Mouse (Mus musculus) myocyte (in vitro differentiated cells): Measurements from ENCODE around the gene Olfr920. TPM values are rescaled to one million over a fixed set of nuclear protein-coding genes. Genes with fewer than 3 reads are reported as not detected.

Experiments used
- H3K27me3 ChIP-seq: one replicate; pipeline ENCODE4 v1.6.1; 2011; ENCODE audit not compliant: control insufficient read depth, insufficient read depth, insufficient read length
- H3K36me3 ChIP-seq: one replicate; pipeline ENCODE4 v1.6.1; 2011; ENCODE audit not compliant: control insufficient read depth, insufficient read depth
- H3K4me2 ChIP-seq: one replicate; pipeline ENCODE4 v1.6.1; 2011; ENCODE audit warnings: low read depth, control low read depth
- H3K4me3 ChIP-seq: one replicate; pipeline ENCODE4 v1.5.1; 2011; ENCODE audit warnings: mild to moderate bottlenecking, control low read depth, moderate library complexity
- H3K79me2 ChIP-seq: one replicate; pipeline ENCODE4 v1.6.1; 2011; ENCODE audit not compliant: control insufficient read depth, insufficient read depth
- H3ac ChIP-seq: one replicate; pipeline ENCODE4 v1.6.1; 2011; ENCODE audit not compliant: control insufficient read depth, insufficient read length
- CEBPB ChIP-seq: IDR thresholded peaks from 2 replicates; pipeline ENCODE4 v1.6.1; 2011; ENCODE audit warnings: mild to moderate bottlenecking, moderate library complexity; ENCODE audit not compliant: poor library complexity, insufficient read depth, severe bottlenecking
- E2F4 ChIP-seq: IDR thresholded peaks from one replicate; pipeline ENCODE4 v1.6.1; 2011; ENCODE audit warnings: mild to moderate bottlenecking, control low read depth, moderate library complexity; ENCODE audit not compliant: insufficient read depth
- MAX ChIP-seq: IDR thresholded peaks from one replicate; pipeline ENCODE4 v1.6.1; 2011; ENCODE audit warnings: low read depth, mild to moderate bottlenecking, control low read depth
- MYOD1 ChIP-seq, 3 experiments: IDR thresholded peaks; one replicate each; pipeline ENCODE4 v1.6.1; 2011; ENCODE audit warnings: control low read depth in 2 of 3, low read depth in 2 of 3, mild to moderate bottlenecking in 2 of 3, moderate library complexity in 1 of 3; ENCODE audit not compliant: insufficient read length in 2 of 3, control insufficient read depth in 1 of 3
- MYOG ChIP-seq, 3 experiments: IDR thresholded peaks; one replicate each; pipeline ENCODE4 v1.6.1; 2011; ENCODE audit warnings: control low read depth in 2 of 3, low read depth in 2 of 3, mild to moderate bottlenecking in 2 of 3; ENCODE audit not compliant: insufficient read length in 2 of 3, control insufficient read depth in 1 of 3, insufficient read depth in 1 of 3
- POLR2A ChIP-seq: IDR thresholded peaks from one replicate; pipeline ENCODE4 v1.6.1; 2011; ENCODE audit warnings: low read depth, mild to moderate bottlenecking, control low read depth, moderate library complexity; ENCODE audit not compliant: insufficient read length
- POLR2AphosphoS2 ChIP-seq: IDR thresholded peaks from one replicate; pipeline ENCODE4 v1.6.1; 2011; ENCODE audit warnings: low read depth, control low read depth; ENCODE audit not compliant: insufficient read length
- REST ChIP-seq: IDR thresholded peaks from one replicate; pipeline ENCODE4 v1.6.1; 2011; ENCODE audit warnings: mild to moderate bottlenecking, control low read depth, moderate library complexity; ENCODE audit not compliant: insufficient read depth, insufficient read length
- SRF ChIP-seq: IDR thresholded peaks from one replicate; pipeline ENCODE4 v1.6.1; 2011; ENCODE audit warnings: low read depth; ENCODE audit not compliant: control insufficient read depth, insufficient read length
- TCF12 ChIP-seq: IDR thresholded peaks from one replicate; pipeline ENCODE4 v1.6.1; 2011; ENCODE audit warnings: mild to moderate bottlenecking, control low read depth; ENCODE audit not compliant: poor library complexity, insufficient read depth, severe bottlenecking
- TCF3 ChIP-seq: IDR thresholded peaks from one replicate; pipeline ENCODE4 v1.6.1; 2011; ENCODE audit warnings: low read depth, control low read depth; ENCODE audit not compliant: insufficient read length
- USF1 ChIP-seq: IDR thresholded peaks from one replicate; pipeline ENCODE4 v1.6.1; 2011; ENCODE audit warnings: low read depth, mild to moderate bottlenecking, control low read depth, moderate library complexity
- polyA plus RNA-seq: library from polyadenylated mRNA; unstranded; fragments of >200 nt; fragmentation: generic; extraction: Trizol; gene quantifications from one replicate; pipeline ENCODE4 v1.2.1, GENCODE M21; 2012; ENCODE audit warnings: missing spikeins

The Olfr920 gene
- polyA plus RNA-seq = not detected

GRCm38 (mm10) chr9:38751999-38752398 lies at the start of gene Olfr920:
TSS of gene Olfr920 (plus strand) at chr9:38752299.
- H3K79me2 ChIP-seq = no peaks in the 10 kb centered on the region

DNA sequence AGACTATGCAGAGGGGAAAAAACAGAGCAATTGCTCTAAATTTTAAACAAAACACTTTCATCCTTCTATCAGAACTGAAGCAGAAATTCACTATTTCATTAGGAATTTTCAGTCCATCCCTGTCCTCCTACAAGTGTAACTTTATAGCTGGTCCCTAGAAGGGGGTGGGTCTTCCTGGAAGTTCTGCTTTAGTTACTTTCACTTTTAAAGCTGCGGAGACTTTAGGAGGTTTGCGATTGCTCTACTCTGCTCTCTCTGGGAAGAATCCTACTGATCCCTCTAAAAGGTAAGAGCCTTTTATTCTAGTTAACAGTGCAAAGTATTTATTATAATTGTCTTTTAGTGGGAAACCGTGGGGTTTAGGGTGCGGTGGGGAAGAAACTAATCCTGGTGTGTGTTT lies 34.0 kb upstream of the Olfr920 start, which contains the start of gene Vwa5a:
TSS of gene Vwa5a (plus strand) at position 167 of the 400 bp plus-strand sequence.
- peak within 1 kb of the TSS; percentile 75 for H3K4me2 ChIP-seq
- H3K27me3 ChIP-seq = no peaks in the 10 kb centered on the region
- H3K36me3 ChIP-seq = no peaks in the 10 kb centered on the region
- no peak within 1 kb of the TSS for H3ac ChIP-seq
- TF ChIP-seq USF1 = no peak
- TF ChIP-seq E2F4 = no peak
- TF ChIP-seq TCF12 = no peak
- H3K4me3 ChIP-seq = peak within 1 kb of the TSS; percentile 44
- no peaks in the 10 kb centered on the region for H3K79me2 ChIP-seq

More at GRCm38 (mm10) chr9:38751999-38752398, at the start of gene Olfr920:
- Histone ChIP-seq H3K36me3 (no peaks in the 10 kb centered on the region), H3K27me3 (no peaks in the 10 kb centered on the region), H3K4me3 (no peak within 1 kb of the TSS), H3K4me2 (no peak within 1 kb of the TSS), H3ac (no peak within 1 kb of the TSS)
- TF ChIP-seq MYOG (IDR thresholded peaks at IDR 0.05; ENCODE audit: control insufficient read depth in 1 of 3, insufficient read depth in 1 of 3, insufficient read length in 2 of 3, low read depth in 2 of 3) (no peak), MYOD1 (IDR thresholded peaks at IDR 0.05; ENCODE audit: control insufficient read depth in 1 of 3, insufficient read length in 2 of 3, low read depth in 2 of 3) (no peak), POLR2A (no peak), SRF (no peak), E2F4 (no peak), REST (no peak), USF1 (no peak), MAX (no peak), CEBPB (no peak), TCF12 (no peak), TCF3 (no peak), POLR2AphosphoS2 (no peak)

DNA sequence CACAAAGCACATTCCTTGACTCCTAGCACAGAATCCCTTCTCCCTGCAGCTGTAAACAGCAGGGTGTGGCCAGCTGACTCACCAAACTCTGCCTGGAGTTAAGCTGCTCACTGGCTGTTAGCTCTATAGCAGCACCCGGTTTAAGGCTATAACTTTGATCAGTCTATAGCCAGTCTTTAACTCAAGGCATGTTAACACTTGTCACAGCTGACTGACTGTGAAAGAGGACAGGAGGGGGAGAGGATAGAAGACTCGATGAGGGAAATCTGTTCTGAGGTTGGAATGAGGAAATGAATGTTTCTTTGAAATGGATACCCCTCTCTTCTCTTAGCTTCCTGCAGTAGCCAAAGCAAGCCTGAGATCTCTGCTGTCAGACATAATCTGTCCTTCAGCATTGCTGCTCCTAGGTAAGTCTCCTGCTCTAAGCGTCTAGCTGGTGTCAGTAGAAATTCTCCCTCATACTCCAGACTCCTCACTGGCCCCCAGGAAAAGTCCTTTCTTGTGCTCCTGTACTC lies 33.1 kb upstream of the Olfr920 start:
- peak overlapping the region; percentile 44 for H3K4me3 ChIP-seq
- no peak for TF ChIP-seq CEBPB
- no peak for TF ChIP-seq POLR2A
- TF ChIP-seq TCF12 = no peak
- no peak for TF ChIP-seq TCF3
- H3K27me3 ChIP-seq = no peaks in the 10 kb centered on the region

DNA sequence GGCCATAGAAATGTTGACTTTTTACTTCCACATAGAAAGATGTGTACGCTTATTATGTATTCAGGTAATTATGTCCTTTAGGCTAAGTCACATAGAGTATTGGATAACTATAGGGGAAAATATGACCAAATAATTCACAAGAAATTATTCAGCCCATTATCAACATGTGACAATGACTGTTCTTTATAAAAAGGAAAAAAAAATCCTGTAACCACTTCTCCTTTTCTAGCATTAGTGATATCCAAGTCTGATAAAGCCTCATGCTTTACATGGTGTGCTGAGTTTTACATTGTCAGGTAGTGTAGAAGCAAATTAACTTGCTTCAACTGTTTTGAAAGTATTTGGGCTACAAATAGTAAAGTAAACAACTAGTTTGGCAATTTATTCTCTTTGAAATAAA lies 28.1 kb upstream of the Olfr920 start:
- H3K36me3 ChIP-seq = peaks cover 13% of the 10 kb centered on the region
- no peak overlapping the region for H3K4me3 ChIP-seq
- no peak overlapping the region for H3ac ChIP-seq
- H3K4me2 ChIP-seq = no peak overlapping the region
- H3K27me3 ChIP-seq = no peaks in the 10 kb centered on the region
- no peaks in the 10 kb centered on the region for H3K79me2 ChIP-seq
- TF ChIP-seq POLR2A = no peak
- TF ChIP-seq MYOD1 (IDR thresholded peaks at IDR 0.05; ENCODE audit: control insufficient read depth in 1 of 3, insufficient read length in 2 of 3, low read depth in 2 of 3) = no peak
- TF ChIP-seq POLR2AphosphoS2 = no peak
- TF ChIP-seq SRF = no peak
- TF ChIP-seq CEBPB = no peak
- TF ChIP-seq TCF12 = no peak
- TF ChIP-seq TCF3 = no peak
- TF ChIP-seq MAX = no peak
- TF ChIP-seq USF1 = no peak
- TF ChIP-seq REST = no peak
- TF ChIP-seq E2F4 = no peak
- no peak for TF ChIP-seq MYOG (IDR thresholded peaks at IDR 0.05; ENCODE audit: control insufficient read depth in 1 of 3, insufficient read depth in 1 of 3, insufficient read length in 2 of 3, low read depth in 2 of 3)

More for the DNA sequence above, 33.1 kb upstream of the Olfr920 start:
- Histone ChIP-seq H3ac (no peak overlapping the region), H3K79me2 (no peaks in the 10 kb centered on the region), H3K36me3 (peaks cover 6% of the 10 kb centered on the region), H3K4me2 (peak overlapping the region; percentile 75)

- no peak overlapping the region for H3K4me3 ChIP-seq
- no peaks in the 10 kb centered on the region for H3K27me3 ChIP-seq
- no peak overlapping the region for H3ac ChIP-seq
- H3K4me2 ChIP-seq = no peak overlapping the region
- peaks cover 16% of the 10 kb centered on the region for H3K36me3 ChIP-seq
- no peak for TF ChIP-seq MYOD1 (IDR thresholded peaks at IDR 0.05; ENCODE audit: control insufficient read depth in 1 of 3, insufficient read length in 2 of 3, low read depth in 2 of 3)
- TF ChIP-seq MAX = no peak
- TF ChIP-seq CEBPB = no peak
- TF ChIP-seq SRF = no peak
- TF ChIP-seq TCF12 = no peak
- TF ChIP-seq POLR2AphosphoS2 = no peak
- TF ChIP-seq E2F4 = no peak
- TF ChIP-seq USF1 = no peak
- TF ChIP-seq TCF3 = no peak
- H3K79me2 ChIP-seq = no peaks in the 10 kb centered on the region
Measured at GRCm38 (mm10) chr9:38728218-38728617, 23.9 kb upstream of the Olfr920 start.
